Mouse (Mus musculus) retina, postnatal 1 day (tissue): ENCODE measurements at regions not wholly inside any gene's neighbourhood (a gene's known extent, or its start where the extent isn't known, plus 50 kb on each side); places are given as distances from the start of the nearest gene placed in this dataset.

Experiments used
- DNase-seq: peaks from one replicate; pipeline ENCODE4 v3.0.0-alpha.2; 2012

GRCm38 (mm10) chr4:99348674-99349073 lies 53.0 kb downstream of the Gm12689 start:
- no peak for DNase-seq

- DNase-seq: no peak
Observed at GRCm38 (mm10) chr4:99353122-99353774, 57.5 kb downstream of the Gm12689 start.

GRCm38 (mm10) chr4:99354241-99354640 lies 58.5 kb downstream of the Gm12689 start:
- peak; percentile 49 for DNase-seq

- no peak for DNase-seq
Observed at GRCm38 (mm10) chr4:99354835-99355234, 59.1 kb downstream of the Gm12689 start.

GRCm38 (mm10) chr4:99368036-99368435 lies 72.3 kb downstream of the Gm12689 start:
- DNase-seq: no peak

GRCm38 (mm10) chr4:99371162-99371561 lies 75.5 kb downstream of the Gm12689 start:
- DNase-seq: no peak

- DNase-seq: no peak
Observed at GRCm38 (mm10) chr4:99376171-99376570, 80.5 kb downstream of the Gm12689 start.

- peak; percentile 66 for DNase-seq
Observed at GRCm38 (mm10) chr4:99376911-99377310, 81.2 kb downstream of the Gm12689 start.

- no peak for DNase-seq
Observed at GRCm38 (mm10) chr4:99379983-99380382, 84.3 kb downstream of the Gm12689 start.

- peak; percentile 31 for DNase-seq
Observed at GRCm38 (mm10) chr4:99385381-99385780, 89.7 kb downstream of the Gm12689 start.

- no peak for DNase-seq
Observed at GRCm38 (mm10) chr4:99389428-99389827, 93.7 kb downstream of the Gm12689 start.

GRCm38 (mm10) chr4:99392986-99393385 lies 97.3 kb downstream of the Gm12689 start:
- no peak for DNase-seq

- DNase-seq: peak; percentile 87
Observed at GRCm38 (mm10) chr4:99394244-99394643, 98.5 kb downstream of the Gm12689 start.

GRCm38 (mm10) chr4:99407466-99407865 lies 111.8 kb downstream of the Gm12689 start:
- no peak for DNase-seq

- DNase-seq: no peak
Observed at GRCm38 (mm10) chr4:99423449-99423848, 127.7 kb downstream of the Gm12689 start.

GRCm38 (mm10) chr4:99445077-99445754 lies 149.5 kb downstream of the Gm12689 start:
- peak; percentile 37 for DNase-seq

GRCm38 (mm10) chr4:99445755-99446128 lies 150.0 kb downstream of the Gm12689 start:
- no peak for DNase-seq

GRCm38 (mm10) chr4:99458984-99459383 lies 163.3 kb downstream of the Gm12689 start:
- no peak for DNase-seq

- DNase-seq: peak; percentile 87
Observed at GRCm38 (mm10) chr4:99459436-99459835, 163.7 kb downstream of the Gm12689 start.

GRCm38 (mm10) chr4:99465493-99465892 lies 169.8 kb downstream of the Gm12689 start:
- no peak for DNase-seq

GRCm38 (mm10) chr4:99475701-99476218 lies 180.1 kb downstream of the Gm12689 start:
- DNase-seq: peak; percentile 86

GRCm38 (mm10) chr4:99484271-99484670 lies 171.8 kb upstream of the Foxd3 start:
- DNase-seq: peak; percentile 11

GRCm38 (mm10) chr4:99491536-99492514 lies 164.3 kb upstream of the Foxd3 start:
- no peak for DNase-seq
